Mouse (Mus musculus) heart, embryonic 10.5 days (tissue): ENCODE measurements around the gene Gm17657. TPM values are rescaled to one million over a fixed set of nuclear protein-coding genes. Genes with fewer than 3 reads are reported as not detected.
"Not testable (repeated sequence)": the region's sequence is repeated elsewhere in the genome, so short reads cannot be mapped to it uniquely, and the experiment has no call there.

Experiments used
- DNase-seq: peaks from one replicate; pipeline ENCODE4 v3.0.0-alpha.2; 2017; ENCODE audit warnings: low spot score
- H3K27ac ChIP-seq: fragments of 300-500 bp; sonication (generic); 2 replicates; pipeline ENCODE4 v1.5.1; 2016; ENCODE audit warnings: mild to moderate bottlenecking
- H3K27me3 ChIP-seq: fragments of 300-500 bp; sonication (generic); 2 replicates; pipeline ENCODE4 v1.6.1; 2016; ENCODE audit warnings: mild to moderate bottlenecking; ENCODE audit not compliant: poor library complexity, insufficient read depth, severe bottlenecking
- H3K36me3 ChIP-seq: fragments of 300-500 bp; sonication (generic); 2 replicates; pipeline ENCODE4 v1.6.1; 2016; ENCODE audit warnings: mild to moderate bottlenecking, moderate library complexity
- H3K4me1 ChIP-seq: fragments of 300-500 bp; sonication (generic); 2 replicates; pipeline ENCODE4 v1.6.1; 2016; ENCODE audit warnings: mild to moderate bottlenecking
- H3K4me3 ChIP-seq: fragments of 300-500 bp; sonication (generic); 2 replicates; pipeline ENCODE4 v1.5.1; 2016; ENCODE audit warnings: mild to moderate bottlenecking, moderate library complexity
- H3K9me3 ChIP-seq: fragments of 300-500 bp; sonication (generic); 2 replicates; pipeline ENCODE4 v1.6.1; 2016; ENCODE audit warnings: mild to moderate bottlenecking, moderate library complexity
- WGBS: fragments of 180-500 bp; shearing (Covaris S2); methylation state at CpG from one replicate; pipeline ENCODE4 v1.1.7; 2016; 5-methylcytosine and 5-hydroxymethylcytosine counted together
- polyA plus RNA-seq: library from polyadenylated mRNA; unstranded; fragments of >200 nt; fragmentation: Nextera tagmentation; extraction: Ambion mirVana; gene quantifications from 2 replicates; pipeline ENCODE4 v1.2.1, GENCODE M21; 2016

Gene Gm17657
- polyA plus RNA-seq, 1 experiment from 2014 or later: not detected

DNA sequence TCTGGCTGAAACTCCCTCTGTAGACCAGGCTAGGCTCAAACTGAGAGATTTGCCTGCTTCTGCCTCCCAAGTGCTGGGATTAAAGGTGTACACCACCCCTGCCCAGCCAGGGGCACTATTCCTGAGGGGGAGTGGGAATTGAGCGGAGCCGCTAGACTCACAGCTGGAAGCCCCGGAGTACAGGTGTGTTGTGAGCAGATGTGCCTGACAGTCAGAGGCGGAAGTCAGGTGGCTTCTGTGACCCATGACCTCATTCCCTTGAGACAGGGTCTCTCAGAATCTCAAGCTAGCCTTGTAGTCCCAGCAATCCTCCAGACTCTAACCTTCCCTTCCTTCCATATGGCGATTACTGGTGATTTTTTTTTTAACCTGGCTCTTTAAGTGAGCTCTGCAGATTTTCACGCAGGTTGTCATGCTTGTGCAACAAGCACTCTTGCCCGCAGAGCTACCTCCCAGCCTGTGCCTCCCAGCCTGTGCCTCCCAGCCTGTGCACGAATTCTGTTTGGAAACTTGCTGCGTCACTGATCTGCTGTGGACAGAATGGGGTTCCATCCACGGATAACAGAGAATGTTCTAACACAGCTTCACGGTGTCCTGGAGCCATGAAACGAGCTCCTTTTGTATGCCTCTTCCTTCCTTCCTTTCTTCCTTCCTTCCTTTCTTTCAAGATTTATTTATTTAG, 40.4 kb downstream of the Gm17657 start:
- Histone ChIP-seq H3K36me3 (no peaks in the 10 kb centered on the region), H3K27me3 (no peaks in the 10 kb centered on the region), H3K27ac (peak overlapping the region; percentile 76; the same call in 1 of the 2 replicates), H3K9me3 (no peaks in the 10 kb centered on the region), H3K4me3 (no peak overlapping the region), H3K4me1 (peaks cover 9% of the 10 kb centered on the region)
- DNase-seq: no peak
- 72% methylated on average over 12 of the region's 12 CpGs for WGBS

DNA sequence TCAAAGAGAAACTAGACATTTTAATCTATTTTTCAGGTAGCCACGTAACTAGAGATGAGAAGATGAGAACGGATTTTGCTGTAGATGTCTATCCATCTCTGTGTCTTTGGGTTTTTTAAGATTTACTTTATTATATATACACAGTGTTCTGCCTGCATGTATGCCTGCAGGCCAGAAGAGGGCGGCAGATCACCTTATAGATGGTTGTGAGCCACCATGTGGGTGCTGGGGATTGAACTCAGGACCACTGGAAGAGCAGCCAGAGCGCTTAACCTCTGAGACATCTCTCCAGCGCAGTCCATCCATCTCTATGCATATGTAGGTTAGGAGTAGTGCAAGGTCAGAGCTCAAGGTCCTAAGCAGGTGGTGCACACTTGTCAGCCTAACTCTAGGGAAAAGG, 45.7 kb downstream of the Gm17657 start:
- Histone ChIP-seq H3K27me3 (no peaks in the 10 kb centered on the region), H3K9me3 (no peaks in the 10 kb centered on the region), H3K4me3 (no peak overlapping the region), H3K4me1 (peaks cover 13% of the 10 kb centered on the region; the same call in 1 of the 2 replicates), H3K27ac (no peak overlapping the region), H3K36me3 (no peaks in the 10 kb centered on the region)
- WGBS: 73% methylated on average over 5 of the region's 5 CpGs
- no peak for DNase-seq

DNA sequence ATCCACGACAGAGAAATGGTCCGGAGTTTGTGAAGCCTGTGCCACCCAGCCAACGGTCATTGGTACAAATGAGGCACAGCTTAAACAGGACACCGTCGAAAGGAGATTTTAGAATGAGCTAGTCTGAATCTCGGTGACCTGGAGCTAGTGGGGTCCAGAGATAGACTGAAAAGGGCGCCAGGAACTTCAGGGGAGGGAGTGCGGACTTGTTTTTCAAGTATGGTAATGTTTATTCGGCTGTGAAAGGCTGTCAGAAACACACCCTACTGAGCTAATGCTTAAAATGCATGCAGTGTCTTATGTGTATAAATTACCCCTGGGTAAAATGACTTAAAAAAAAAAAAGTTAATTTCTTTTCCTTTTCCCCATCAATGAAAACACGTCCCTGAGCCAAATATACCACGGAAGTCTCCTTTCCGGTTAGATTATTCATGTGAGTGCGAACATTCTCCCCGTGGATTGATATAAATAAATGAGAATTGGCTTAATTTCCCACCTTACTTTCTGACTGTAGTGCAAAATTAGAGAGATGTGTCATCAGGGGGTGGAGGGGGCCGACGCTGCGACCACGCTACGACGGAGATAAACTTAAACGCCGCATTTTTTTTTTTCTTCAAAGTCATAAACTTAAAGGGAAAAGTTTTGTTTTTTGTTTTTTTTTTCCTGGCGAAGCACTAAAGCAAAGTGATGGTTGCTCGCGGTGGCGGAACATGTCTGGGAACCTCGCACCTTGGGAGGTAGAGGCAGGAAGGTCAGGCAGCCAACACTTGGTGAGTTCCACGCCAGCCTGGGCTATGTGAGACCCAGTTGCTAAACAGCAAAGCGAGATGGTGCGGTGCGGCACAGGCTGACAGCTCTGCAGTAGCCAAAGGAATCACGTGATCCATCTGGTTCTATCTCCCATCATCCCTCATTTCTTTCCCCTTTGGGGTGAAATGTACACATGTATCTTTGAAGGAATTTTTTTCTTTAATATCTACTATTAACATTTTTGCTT, 46.5 kb downstream of the Gm17657 start:
- H3K4me3 ChIP-seq: peak overlapping the region; percentile 33
- DNase-seq: no peak
- WGBS: 9% methylated on average over 32 of the region's 32 CpGs

DNA sequence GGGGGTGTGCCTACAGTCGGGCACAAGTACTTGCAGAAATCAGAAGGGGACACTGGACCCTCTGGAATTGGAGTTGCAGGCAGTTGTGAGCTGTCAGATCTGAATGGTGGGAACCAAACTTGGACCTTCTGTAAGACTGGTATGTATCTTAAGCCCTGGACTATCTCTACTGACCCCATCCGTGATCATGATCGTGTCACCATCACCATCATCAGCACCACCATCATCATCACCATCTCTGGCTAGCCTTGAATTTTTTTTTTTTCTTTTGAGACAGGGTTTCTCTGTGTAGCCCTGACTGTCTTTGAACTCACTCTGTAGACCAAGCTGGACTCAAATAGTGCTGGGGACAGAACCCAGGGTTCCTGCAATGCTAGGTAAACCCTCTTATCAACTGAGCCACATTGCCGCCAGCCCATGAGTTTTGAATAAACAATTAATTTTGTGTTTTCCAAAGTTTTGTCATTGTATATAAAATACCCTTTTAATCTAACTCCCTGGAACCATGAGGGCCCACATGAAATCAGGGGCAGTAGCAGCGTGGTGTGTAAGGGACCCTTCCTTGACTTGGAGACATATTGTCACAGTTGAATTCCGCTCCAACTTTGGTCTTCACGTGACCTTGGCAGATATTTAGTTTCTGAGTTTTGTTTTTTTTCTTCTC, 47.3 kb downstream of the Gm17657 start:
- WGBS: 71% methylated on average over 7 of the region's 7 CpGs
- Histone ChIP-seq H3K9me3 (no peaks in the 10 kb centered on the region), H3K4me3 (no peak overlapping the region), H3K27ac (peak overlapping the region; percentile 67; the same call in 1 of the 2 replicates), H3K27me3 (no peaks in the 10 kb centered on the region), H3K4me1 (peaks cover 17% of the 10 kb centered on the region), H3K36me3 (no peaks in the 10 kb centered on the region)
- DNase-seq: no peak

More for the DNA sequence above, 46.5 kb downstream of the Gm17657 start:
- Histone ChIP-seq H3K27me3 (no peaks in the 10 kb centered on the region), H3K36me3 (no peaks in the 10 kb centered on the region), H3K9me3 (no peaks in the 10 kb centered on the region), H3K27ac (peak overlapping the region; percentile 67), H3K4me1 (peaks cover 15% of the 10 kb centered on the region)

GRCm38 (mm10) chr17:29500802-29501469, 48.5 kb downstream of the Gm17657 start:
- 64% methylated on average over 17 of the region's 17 CpGs for WGBS
- H3K9me3 ChIP-seq: no peaks in the 10 kb centered on the region
- peaks cover 17% of the 10 kb centered on the region for H3K4me1 ChIP-seq
- peak; percentile 93 for DNase-seq
- H3K4me3 ChIP-seq: no peak overlapping the region
- no peaks in the 10 kb centered on the region for H3K27me3 ChIP-seq
- H3K36me3 ChIP-seq: 0 out of 2 replicates have a peak, but pooled peaks cover 6% of the 10 kb centered on the region
- peak overlapping the region; percentile 67 for H3K27ac ChIP-seq

GRCm38 (mm10) chr17:29500243-29500740, 49.1 kb downstream of the Gm17657 start:
- no peak for DNase-seq
- no peaks in the 10 kb centered on the region for H3K9me3 ChIP-seq
- 74% methylated on average over 7 of the region's 7 CpGs for WGBS
- no peak overlapping the region for H3K4me3 ChIP-seq
- H3K4me1 ChIP-seq: peaks cover 17% of the 10 kb centered on the region
- peak overlapping the region; percentile 67 for H3K27ac ChIP-seq
- no peaks in the 10 kb centered on the region for H3K27me3 ChIP-seq
- H3K36me3 ChIP-seq: 0 out of 2 replicates have a peak, but pooled peaks cover 7% of the 10 kb centered on the region

DNA sequence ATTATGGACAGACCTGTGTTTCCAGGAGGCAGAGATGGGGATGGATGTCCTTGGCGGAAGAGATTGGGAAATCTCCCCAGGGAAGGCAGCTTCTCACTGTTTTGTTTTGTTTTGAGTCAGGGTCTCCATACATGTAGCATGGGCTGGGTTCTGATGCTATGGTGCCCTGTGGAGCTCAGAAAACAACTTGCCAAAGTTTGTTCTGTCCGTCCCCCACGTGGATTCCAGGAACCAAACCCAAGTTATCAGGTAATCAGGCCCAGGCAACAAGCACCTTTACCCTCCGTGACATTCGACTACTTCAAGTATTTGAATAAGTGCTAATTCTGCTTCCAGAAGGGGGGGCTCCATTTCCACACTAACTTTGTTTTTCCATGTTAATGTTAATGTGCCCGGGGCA, 49.9 kb downstream of the Gm17657 start:
- 65% methylated on average over 6 of the region's 6 CpGs for WGBS
- H3K27me3 ChIP-seq: no peaks in the 10 kb centered on the region
- peaks cover 11% of the 10 kb centered on the region for H3K36me3 ChIP-seq
- H3K4me3 ChIP-seq: no peak overlapping the region
- H3K27ac ChIP-seq: peak overlapping the region; percentile 67; the same call in 1 of the 2 replicates
- H3K9me3 ChIP-seq: no peaks in the 10 kb centered on the region
- peaks cover 20% of the 10 kb centered on the region for H3K4me1 ChIP-seq
- DNase-seq: peak; percentile 91

GRCm38 (mm10) chr17:29498952-29499351, 50.5 kb downstream of the Gm17657 start:
- DNase-seq, H3K9me3 ChIP-seq, H3K4me3 ChIP-seq, H3K27me3 ChIP-seq: not testable (repeated sequence)
- Histone ChIP-seq H3K4me1 (peaks cover 22% of the 10 kb centered on the region), H3K36me3 (peaks cover 17% of the 10 kb centered on the region), H3K27ac (0 out of 2 replicates have a peak overlapping the region, but pooled peaks have one; percentile 67)
- 83% methylated on average over 2 of the region's 2 CpGs for WGBS

DNA sequence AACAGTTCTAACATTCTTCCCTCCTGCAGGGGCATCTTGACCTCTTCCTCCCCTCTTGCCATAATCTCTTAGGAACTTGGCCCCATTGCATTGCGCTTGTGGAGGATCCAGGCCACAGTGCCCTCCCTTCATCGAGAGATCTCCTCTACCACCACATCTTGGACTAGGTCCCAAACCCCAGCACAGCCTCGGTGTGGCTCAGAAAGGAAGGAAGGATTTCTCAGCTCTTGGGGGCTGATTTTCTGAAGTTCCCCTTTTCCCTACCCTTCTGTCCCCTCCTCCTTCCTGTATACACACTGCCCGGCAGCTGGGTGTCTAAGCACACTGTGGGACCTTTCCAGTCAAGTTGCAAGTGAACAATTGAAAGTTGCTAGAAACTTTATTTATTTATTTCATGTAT, 51.4 kb downstream of the Gm17657 start:
- no peak for DNase-seq
- no peaks in the 10 kb centered on the region for H3K27me3 ChIP-seq
- 52% methylated on average over 4 of the region's 4 CpGs for WGBS
- peaks cover 26% of the 10 kb centered on the region for H3K36me3 ChIP-seq
- no peak overlapping the region for H3K4me3 ChIP-seq
- peak overlapping the region; percentile 70; the same call in 1 of the 2 replicates for H3K27ac ChIP-seq
- no peaks in the 10 kb centered on the region for H3K9me3 ChIP-seq
- peaks cover 21% of the 10 kb centered on the region for H3K4me1 ChIP-seq

DNA sequence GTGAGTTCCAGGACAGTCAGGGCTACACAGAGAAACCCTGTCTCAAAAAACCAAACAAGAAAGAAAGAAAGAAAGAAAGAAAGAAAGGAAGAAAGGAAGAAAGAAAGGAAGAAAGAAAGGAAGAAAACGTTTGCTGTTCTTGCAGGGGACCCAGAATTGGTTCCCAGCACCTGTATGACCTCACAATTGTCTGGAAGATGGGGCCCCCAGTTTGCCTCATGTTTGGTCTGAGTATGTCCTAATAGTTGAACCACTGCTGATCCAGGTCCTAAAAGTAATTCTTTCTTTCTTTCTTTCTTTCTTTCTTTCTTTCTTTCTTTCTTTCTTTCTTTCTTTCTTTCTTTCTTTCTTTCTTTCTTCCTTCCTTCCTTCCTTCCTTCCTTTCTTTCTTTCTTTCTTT, 52.0 kb downstream of the Gm17657 start:
- not testable (repeated sequence) for H3K27me3 ChIP-seq, DNase-seq, H3K9me3 ChIP-seq, H3K27ac ChIP-seq, H3K4me3 ChIP-seq
- Histone ChIP-seq H3K36me3 (peaks cover 27% of the 10 kb centered on the region), H3K4me1 (peaks cover 18% of the 10 kb centered on the region)
- WGBS: 57% methylated on average over 1 of the region's 1 CpGs

DNA sequence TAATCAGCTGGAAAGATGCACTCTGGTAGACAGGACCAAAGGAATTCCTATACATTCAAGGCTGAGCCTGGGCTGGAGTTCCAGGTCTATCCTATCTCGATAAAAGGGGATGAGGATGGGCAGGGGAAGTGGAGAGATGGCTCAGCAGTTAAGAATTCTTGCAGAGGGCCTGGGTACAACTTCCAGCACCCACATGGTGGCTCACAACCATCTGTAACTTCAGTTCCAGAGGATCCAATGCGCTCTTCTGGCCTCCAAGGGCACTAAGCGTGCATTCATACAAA, 52.4 kb downstream of the Gm17657 start:
- Histone ChIP-seq H3K9me3 (no peaks in the 10 kb centered on the region), H3K36me3 (peaks cover 27% of the 10 kb centered on the region), H3K4me1 (peaks cover 14% of the 10 kb centered on the region), H3K4me3 (no peak overlapping the region), H3K27me3 (no peaks in the 10 kb centered on the region), H3K27ac (0 out of 2 replicates have a peak overlapping the region, but pooled peaks have one; percentile 3)
- 82% methylated on average over 3 of the region's 3 CpGs for WGBS
- DNase-seq: no peak
